Mouse (Mus musculus): ENCODE results near the gene Pcp4.

DNA sequence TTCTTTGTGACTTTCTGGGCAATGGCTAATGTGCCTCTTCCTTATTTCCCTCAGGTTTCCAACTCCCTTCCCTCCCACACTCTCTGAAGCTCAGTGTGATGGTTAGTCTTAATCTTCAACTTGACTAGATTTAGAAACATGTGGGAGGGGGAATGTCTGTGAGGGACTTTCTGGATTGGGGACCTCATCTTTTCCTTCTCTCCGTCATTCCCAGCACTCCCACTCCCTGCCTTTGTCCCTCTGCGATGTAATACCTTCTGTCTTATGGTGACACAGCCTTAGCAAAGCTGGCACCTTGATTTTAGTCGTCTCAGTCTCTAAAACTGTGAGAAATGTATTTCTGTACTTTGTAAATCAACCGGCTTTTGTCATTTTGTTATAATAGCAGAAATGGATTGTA is 88.0 kb downstream of the Pcp4 start:
- TF ChIP-seq CTCF (IDR thresholded peaks at IDR 0.05; ENCODE audit: extremely low read depth, insufficient read depth, insufficient read length, insufficient replicate concordance) (no peak), POLR2A (IDR thresholded peaks at IDR 0.05; ENCODE audit: low read depth, low read length) (no peak)

All from spleen, adult 2 months (tissue).